Mouse (Mus musculus): Measurements from ENCODE around the gene Orc2. TPM values are rescaled to one million over a fixed set of nuclear protein-coding genes. Genes with fewer than 3 reads are reported as not detected.

Orc2 gene
- total and polyA plus RNA-seq, 3 experiments, result 56.6 to 233 (median 78.5) TPM

DNA sequence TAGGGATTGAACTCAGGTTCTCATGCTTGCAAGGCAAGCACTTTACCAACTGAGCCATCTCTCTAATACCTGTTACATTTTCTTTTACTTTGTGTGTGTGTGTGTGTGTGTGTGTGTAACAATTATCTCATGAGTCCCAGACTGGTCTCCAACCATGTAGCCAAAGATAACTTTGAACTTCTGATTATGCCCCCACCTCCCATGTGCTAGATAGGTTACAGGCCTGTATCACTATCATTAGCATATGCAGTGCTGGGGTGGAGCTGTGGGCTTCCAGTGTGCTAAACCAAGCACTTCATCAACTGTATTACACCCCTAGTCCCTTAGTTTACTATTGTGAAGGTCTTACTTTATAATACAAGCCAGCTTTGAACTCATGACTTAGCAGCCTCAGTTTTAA lies 1.8 kb downstream of the Orc2 start (continued):
- TF ChIP-seq ZNF384 (IDR thresholded peaks at IDR 0.05; ENCODE audit: low read depth, low read length) (no peak), MAZ (IDR thresholded peaks at IDR 0.05; ENCODE audit: low read depth, low read length) (no peak), E2F4 (IDR thresholded peaks at IDR 0.05; ENCODE audit: borderline replicate concordance, low read depth, low read length) (no peak), MAFK (IDR thresholded peaks at IDR 0.05; ENCODE audit: borderline replicate concordance, low read depth, low read length) (no peak), ZKSCAN1 (IDR thresholded peaks at IDR 0.05; ENCODE audit: low read depth, low read length) (no peak), POLR2AphosphoS5 (IDR thresholded peaks at IDR 0.05; ENCODE audit: borderline replicate concordance, low read depth, low read length) (no peak)

DNA sequence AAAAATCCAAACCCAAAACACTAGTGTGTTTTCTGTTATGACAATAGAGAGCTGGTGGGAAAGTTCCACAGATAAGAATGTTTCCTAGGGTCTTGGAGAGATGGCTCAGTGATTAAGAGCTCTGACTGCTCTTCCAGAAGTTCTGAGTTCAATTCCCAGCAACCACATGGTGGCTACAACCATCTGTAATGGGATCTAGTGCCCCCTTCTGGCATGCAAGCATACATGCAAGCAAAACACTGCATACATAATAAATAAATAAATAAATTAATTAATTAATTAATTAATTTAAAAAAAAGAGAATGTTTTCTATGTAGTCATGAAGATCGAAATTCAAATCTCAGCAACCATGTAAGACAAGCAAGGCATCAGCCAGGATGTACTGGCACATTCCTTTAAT lies 6.2 kb downstream of the Orc2 start:
- TF ChIP-seq BHLHE40 (IDR thresholded peaks at IDR 0.05; ENCODE audit: borderline replicate concordance, low read depth, low read length) (no peak), CTCF (IDR thresholded peaks at IDR 0.05 in 2 of 3, conservative IDR thresholded peaks at IDR 0.05 in 1 of 3; ENCODE audit: control insufficient read depth in 1 of 3, insufficient read depth in 1 of 3, low read depth in 2 of 3, low read length in 3 of 3, poor library complexity in 1 of 3, severe bottlenecking in 1 of 3) (peak; percentile 16 to 28 (median 23); a peak in 4 of 6 replicates)
- Histone ChIP-seq H3K4me3 (ENCODE audit: control insufficient read depth in 1 of 2, insufficient read depth in 1 of 2, low read depth in 2 of 2, low read length in 2 of 2) (no peak overlapping the region), H3K79me2 (ENCODE audit: control insufficient read depth, insufficient read depth, low read length, poor library complexity) (peaks cover 12% of the 10 kb centered on the region), H3K4me1 (ENCODE audit: control insufficient read depth in 1 of 2, insufficient read depth in 2 of 2, low read length in 2 of 2) (peaks cover 3 to 9% of the 10 kb centered on the region in 2 experiments; a peak in 3 of 4 replicates), H3K27ac (ENCODE audit: control insufficient read depth, low read depth, low read length) (no peak overlapping the region), H3K9ac (ENCODE audit: control insufficient read depth, low read depth, low read length, poor library complexity, severe bottlenecking) (no peak overlapping the region), H3K27me3 (ENCODE audit: control insufficient read depth in 1 of 2, insufficient read depth in 2 of 2, low read length in 2 of 2) (no peaks in the 10 kb centered on the region), H3K36me3 (ENCODE audit: control insufficient read depth in 1 of 2, insufficient read depth in 2 of 2, low read length in 2 of 2) (peaks cover 11 to 31% of the 10 kb centered on the region in 2 experiments), H3K9me3 (replicated peaks; ENCODE audit: insufficient read depth, low read length) (no peaks in the 10 kb centered on the region)
- peak; percentile 30 for DNase-seq (ENCODE audit: low read depth, low spot score)

DNA sequence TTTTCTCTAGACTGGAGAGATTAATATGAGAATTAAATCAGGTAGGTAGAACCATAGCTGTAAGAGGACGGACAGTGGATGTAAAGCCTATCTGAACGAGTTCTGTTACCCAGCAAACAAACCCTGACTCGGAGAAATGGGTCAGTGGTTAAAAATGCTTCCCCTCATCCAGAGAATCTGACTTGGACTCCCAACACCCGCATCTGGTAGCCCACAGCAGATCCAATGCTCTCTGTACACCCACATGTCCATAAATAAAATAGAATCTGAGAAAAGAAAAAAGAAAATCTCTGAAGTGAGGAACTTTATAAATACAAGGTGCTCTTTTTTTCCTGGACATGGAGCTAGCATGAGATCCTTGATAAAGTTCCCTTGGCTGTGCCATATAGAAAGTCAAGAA lies 7.2 kb downstream of the Orc2 start:
- H3K79me2 ChIP-seq (ENCODE audit: control insufficient read depth, insufficient read depth, low read length, poor library complexity), result peaks cover 3% of the 10 kb centered on the region; the same call in 1 of the 2 replicates
- no peak for TF ChIP-seq JUND (IDR thresholded peaks at IDR 0.05; ENCODE audit: low read depth, low read length)
- TF ChIP-seq CHD2 (IDR thresholded peaks at IDR 0.05; ENCODE audit: low read length), result no peak
- no peak for TF ChIP-seq USF1 (IDR thresholded peaks at IDR 0.05; ENCODE audit: low read depth, low read length)
- no peak for TF ChIP-seq MAFK (IDR thresholded peaks at IDR 0.05; ENCODE audit: borderline replicate concordance, low read depth, low read length)
- no peak for TF ChIP-seq BHLHE40 (IDR thresholded peaks at IDR 0.05; ENCODE audit: borderline replicate concordance, low read depth, low read length)
- no peak for TF ChIP-seq MEF2A (IDR thresholded peaks at IDR 0.05; ENCODE audit: extremely low read depth, insufficient replicate concordance, low read depth, low read length, poor library complexity, severe bottlenecking)
- no peak for TF ChIP-seq HCFC1 (IDR thresholded peaks at IDR 0.05; ENCODE audit: low read depth, low read length)
- no peak for TF ChIP-seq UBTF (IDR thresholded peaks at IDR 0.05; ENCODE audit: borderline replicate concordance, insufficient read depth, low read depth, low read length)
- TF ChIP-seq GABPA (IDR thresholded peaks at IDR 0.05; ENCODE audit: low read depth, low read length), result no peak
- TF ChIP-seq GATA1 (IDR thresholded peaks at IDR 0.05; ENCODE audit: low read depth, low read length), result no peak
- TF ChIP-seq ETS1 (IDR thresholded peaks at IDR 0.05; ENCODE audit: low read depth, low read length), result no peak
- no peak for TF ChIP-seq NRF1 (IDR thresholded peaks at IDR 0.05; ENCODE audit: insufficient read depth, low read depth, low read length, poor library complexity, severe bottlenecking)
- TF ChIP-seq POLR2AphosphoS2 (IDR thresholded peaks at IDR 0.05; ENCODE audit: low read length), result no peak
- TF ChIP-seq SIN3A (IDR thresholded peaks at IDR 0.05; ENCODE audit: low read length), result no peak
- TF ChIP-seq MAX (IDR thresholded peaks at IDR 0.05; ENCODE audit: low read length), result no peak
- TF ChIP-seq ZKSCAN1 (IDR thresholded peaks at IDR 0.05; ENCODE audit: low read depth, low read length), result no peak
- no peak for TF ChIP-seq RCOR1 (IDR thresholded peaks at IDR 0.05; ENCODE audit: low read depth, low read length)
- TF ChIP-seq TCF12 (IDR thresholded peaks at IDR 0.05; ENCODE audit: low read depth, low read length), result no peak
- TF ChIP-seq MYC (IDR thresholded peaks at IDR 0.05; ENCODE audit: low read depth, low read length), result no peak
- H3K4me1 ChIP-seq (ENCODE audit: control insufficient read depth in 1 of 2, insufficient read depth in 2 of 2, low read length in 2 of 2), result peaks cover 0 to 4% of the 10 kb centered on the region in 2 experiments; a peak in 2 of 4 replicates
- H3K36me3 ChIP-seq (ENCODE audit: control insufficient read depth in 1 of 2, insufficient read depth in 2 of 2, low read length in 2 of 2), result peaks cover 3 to 36% of the 10 kb centered on the region in 2 experiments
- H3K27ac ChIP-seq (ENCODE audit: control insufficient read depth, low read depth, low read length), result no peak overlapping the region
- no peak overlapping the region for H3K4me3 ChIP-seq (ENCODE audit: control insufficient read depth in 1 of 2, insufficient read depth in 1 of 2, low read depth in 2 of 2, low read length in 2 of 2)
- no peaks in the 10 kb centered on the region for H3K9me3 ChIP-seq (replicated peaks; ENCODE audit: insufficient read depth, low read length)
- no peak overlapping the region for H3K9ac ChIP-seq (ENCODE audit: control insufficient read depth, low read depth, low read length, poor library complexity, severe bottlenecking)
- no peak for DNase-seq (ENCODE audit: low read depth, low spot score)
- H3K27me3 ChIP-seq (ENCODE audit: control insufficient read depth in 1 of 2, insufficient read depth in 2 of 2, low read length in 2 of 2), result no peaks in the 10 kb centered on the region

All from MEL (cell line).